Mouse (Mus musculus): ENCODE results near the gene Tll2. TPM values are rescaled to one million over a fixed set of nuclear protein-coding genes. Genes with fewer than 3 reads are reported as not detected.

Gene Tll2
- total RNA-seq, 2 experiments from 2014 or later = 0.64 to 1.6 TPM

- intact Hi-C loops (cut with DNase I) = no loop called here
Observed at GRCm38 (mm10) chr19:41164447-41165095, 42.1 kb downstream of the Tll2 start.

GRCm38 (mm10) chr19:41160388-41160787 lies 46.2 kb downstream of the Tll2 start:
- intact Hi-C loops (cut with DNase I) = no loop called here

More at GRCm38 (mm10) chr19:41164447-41165095, 42.1 kb downstream of the Tll2 start:
- DNase-seq = peak; percentile 6

GRCm38 (mm10) chr19:41154681-41155080 lies 52.0 kb downstream of the Tll2 start:
- intact Hi-C loops (cut with DNase I) = no loop called here
- DNase-seq = no peak

More at GRCm38 (mm10) chr19:41160388-41160787, 46.2 kb downstream of the Tll2 start:
- no peak for DNase-seq

- intact Hi-C loops (cut with DNase I) = no loop called here
- no peak for DNase-seq
Observed at GRCm38 (mm10) chr19:41152462-41152861, 54.2 kb downstream of the Tll2 start.

GRCm38 (mm10) chr19:41152016-41152370 lies 54.6 kb downstream of the Tll2 start:
- intact Hi-C loops (cut with DNase I) = no loop called here
- no peak for DNase-seq

- DNase-seq = no peak
- intact Hi-C loops (cut with DNase I) = no loop called here
Observed at GRCm38 (mm10) chr19:41151321-41152015, 55.2 kb downstream of the Tll2 start.

- DNase-seq = no peak
- intact Hi-C loops (cut with DNase I) = no loop called here
Observed at GRCm38 (mm10) chr19:41140961-41141360, 65.7 kb downstream of the Tll2 start.

GRCm38 (mm10) chr19:41139629-41140028 lies 67.0 kb downstream of the Tll2 start:
- intact Hi-C loops (cut with DNase I) = no loop called here

GRCm38 (mm10) chr19:41123009-41123408 lies 83.6 kb downstream of the Tll2 start:
- DNase-seq = no peak
- intact Hi-C loops (cut with DNase I) = no loop called here

More at GRCm38 (mm10) chr19:41139629-41140028, 67.0 kb downstream of the Tll2 start:
- no peak for DNase-seq

GRCm38 (mm10) chr19:41119924-41120323 lies 86.7 kb downstream of the Tll2 start:
- intact Hi-C loops (cut with DNase I) = no loop called here
- peak; percentile 48 for DNase-seq

GRCm38 (mm10) chr19:41118346-41118745 lies 88.3 kb downstream of the Tll2 start:
- DNase-seq = no peak
- intact Hi-C loops (cut with DNase I) = no loop called here

GRCm38 (mm10) chr19:41117334-41117733 lies 89.3 kb downstream of the Tll2 start:
- DNase-seq = peak; percentile 75

GRCm38 (mm10) chr19:41114611-41115010 lies 92.0 kb downstream of the Tll2 start:
- intact Hi-C loops (cut with DNase I) = no loop called here
- DNase-seq = no peak

More at GRCm38 (mm10) chr19:41117334-41117733, 89.3 kb downstream of the Tll2 start:
- intact Hi-C loops (cut with DNase I) = no loop called here

GRCm38 (mm10) chr19:41113911-41114531 lies 92.6 kb downstream of the Tll2 start:
- intact Hi-C loops (cut with DNase I) = no loop called here
- DNase-seq = no peak

GRCm38 (mm10) chr19:41112609-41113008 lies 94.0 kb downstream of the Tll2 start:
- intact Hi-C loops (cut with DNase I) = no loop called here
- DNase-seq = no peak

- intact Hi-C loops (cut with DNase I) = loop anchor here (5.0 kb wide), 1 partner anchor 97 kb away; the partner anchor contains the start of gene Tll2
- peak; percentile 37 for DNase-seq
Observed at GRCm38 (mm10) chr19:41109991-41110390, 96.6 kb downstream of the Tll2 start.

- DNase-seq = peak; percentile 64
- intact Hi-C loops (cut with DNase I) = loop anchor here (5.0 kb wide), 1 partner anchor 98 kb away; the partner anchor contains the start of gene Tll2
Observed at GRCm38 (mm10) chr19:41109496-41109895, 97.1 kb downstream of the Tll2 start.

- DNase-seq = peak; percentile 31
- intact Hi-C loops (cut with DNase I) = loop anchor here (5.0 kb wide), 1 partner anchor 99 kb away; the partner anchor contains the start of gene Tll2
Observed at GRCm38 (mm10) chr19:41108666-41109065, 98.0 kb downstream of the Tll2 start.

- intact Hi-C loops (cut with DNase I) = loop anchor here (5.0 kb wide), 1 partner anchor 100 kb away; the partner anchor contains the start of gene Tll2
- DNase-seq = no peak
Observed at GRCm38 (mm10) chr19:41107530-41107929, 99.1 kb downstream of the Tll2 start.

GRCm38 (mm10) chr19:41104922-41105321 lies 101.7 kb downstream of the Tll2 start:
- intact Hi-C loops (cut with DNase I) = loop anchor here (5.0 kb wide), 1 partner anchor 102 kb away; the partner anchor contains the start of gene Tll2
- DNase-seq = no peak

GRCm38 (mm10) chr19:41101390-41101789 lies 105.2 kb downstream of the Tll2 start:
- intact Hi-C loops (cut with DNase I) = no loop called here
- DNase-seq = peak; percentile 94
